Mouse (Mus musculus) embryonic fibroblast, embryonic 13.5 days (primary cell): ENCODE measurements around the gene Dpt.

ENCODE experiments used
- CTCF ChIP-seq: IDR thresholded peaks from 2 replicates; pipeline ENCODE4 v1.5.1; 2011; ENCODE audit warnings: mild to moderate bottlenecking, control low read depth, low read length, moderate library complexity, borderline replicate concordance; ENCODE audit not compliant: insufficient read depth
- POLR2A ChIP-seq: IDR thresholded peaks from 2 replicates; pipeline ENCODE4 v1.6.1; 2011; ENCODE audit warnings: low read depth, mild to moderate bottlenecking, control low read depth, low read length, moderate library complexity

DNA sequence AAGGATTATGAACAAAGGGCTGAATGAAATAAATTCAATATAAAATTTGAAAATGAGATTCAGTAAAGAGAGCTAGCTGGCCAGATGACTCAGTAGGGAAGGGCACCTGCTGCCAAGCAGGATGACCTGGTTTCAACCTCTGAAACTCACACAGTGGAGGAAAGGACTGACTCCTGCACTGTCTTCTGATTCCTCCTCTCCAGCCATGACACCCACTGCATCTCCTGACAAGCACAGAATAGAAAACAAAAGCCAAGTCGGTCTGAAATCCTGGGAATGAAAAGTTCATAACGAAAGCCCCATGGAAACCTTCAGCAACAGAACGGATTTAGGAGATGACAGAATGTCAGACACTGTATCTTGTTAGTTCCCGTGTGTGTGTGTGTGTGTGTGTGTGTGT is 65.1 kb downstream of the Dpt start:
- TF ChIP-seq POLR2A (no peak), CTCF (no peak)
